Mouse (Mus musculus): Measurements from ENCODE around the gene B3gnt2.

Gene B3gnt2

GRCm38 (mm10) chr11:22871628-22872306 lies 11.0 kb upstream of the B3gnt2 start:
- DNase-seq (ENCODE audit: low read depth, low spot score), result no peak

- DNase-seq (ENCODE audit: low read depth, low spot score), result no peak
Observed at GRCm38 (mm10) chr11:22868582-22868981, 7.8 kb upstream of the B3gnt2 start.

- no peak for DNase-seq (ENCODE audit: low read depth, low spot score)
Observed at GRCm38 (mm10) chr11:22867691-22868090, 6.9 kb upstream of the B3gnt2 start.

- no peak for DNase-seq (ENCODE audit: low read depth, low spot score)
Observed at GRCm38 (mm10) chr11:22865635-22866246, 5.0 kb upstream of the B3gnt2 start.

- DNase-seq (ENCODE audit: low read depth, low spot score), result no peak
Observed at GRCm38 (mm10) chr11:22864305-22865060, 3.7 kb upstream of the B3gnt2 start.

GRCm38 (mm10) chr11:22863581-22863980 lies 2.8 kb upstream of the B3gnt2 start:
- DNase-seq (ENCODE audit: low read depth, low spot score), result no peak

GRCm38 (mm10) chr11:22861315-22861714 lies 554 bp upstream of the B3gnt2 start:
- no peak for DNase-seq (ENCODE audit: low read depth, low spot score)

GRCm38 (mm10) chr11:22859633-22860334 lies 977 bp downstream of the B3gnt2 start:
- DNase-seq (ENCODE audit: low read depth, low spot score), result peak; percentile 28

- DNase-seq (ENCODE audit: low read depth, low spot score), result no peak
Observed at GRCm38 (mm10) chr11:22859301-22859632, 1.5 kb downstream of the B3gnt2 start.

- DNase-seq (ENCODE audit: low read depth, low spot score), result no peak
Observed at GRCm38 (mm10) chr11:22858441-22859300, 2.1 kb downstream of the B3gnt2 start.

GRCm38 (mm10) chr11:22857705-22858440 lies 2.9 kb downstream of the B3gnt2 start:
- no peak for DNase-seq (ENCODE audit: low read depth, low spot score)

- DNase-seq (ENCODE audit: low read depth, low spot score), result no peak
Observed at GRCm38 (mm10) chr11:22857106-22857704, 3.6 kb downstream of the B3gnt2 start.

GRCm38 (mm10) chr11:22856371-22856965 lies 4.3 kb downstream of the B3gnt2 start:
- DNase-seq (ENCODE audit: low read depth, low spot score), result no peak

GRCm38 (mm10) chr11:22854571-22854970 lies 6.2 kb downstream of the B3gnt2 start:
- DNase-seq (ENCODE audit: low read depth, low spot score), result no peak

- DNase-seq (ENCODE audit: low read depth, low spot score), result no peak
Observed at GRCm38 (mm10) chr11:22853477-22854157, 7.1 kb downstream of the B3gnt2 start.

GRCm38 (mm10) chr11:22852510-22852909 lies 8.3 kb downstream of the B3gnt2 start:
- DNase-seq (ENCODE audit: low read depth, low spot score), result no peak

- DNase-seq (ENCODE audit: low read depth, low spot score), result no peak
Observed at GRCm38 (mm10) chr11:22851416-22851815, 9.3 kb downstream of the B3gnt2 start.

- DNase-seq (ENCODE audit: low read depth, low spot score), result no peak
Observed at GRCm38 (mm10) chr11:22850077-22850476, 10.7 kb downstream of the B3gnt2 start.

- DNase-seq (ENCODE audit: low read depth, low spot score), result no peak
Observed at GRCm38 (mm10) chr11:22848649-22849195, 12.0 kb downstream of the B3gnt2 start.
